Comparison of ENCODE assay signal across 20 mouse cellular contexts in the genomic region with DNA sequence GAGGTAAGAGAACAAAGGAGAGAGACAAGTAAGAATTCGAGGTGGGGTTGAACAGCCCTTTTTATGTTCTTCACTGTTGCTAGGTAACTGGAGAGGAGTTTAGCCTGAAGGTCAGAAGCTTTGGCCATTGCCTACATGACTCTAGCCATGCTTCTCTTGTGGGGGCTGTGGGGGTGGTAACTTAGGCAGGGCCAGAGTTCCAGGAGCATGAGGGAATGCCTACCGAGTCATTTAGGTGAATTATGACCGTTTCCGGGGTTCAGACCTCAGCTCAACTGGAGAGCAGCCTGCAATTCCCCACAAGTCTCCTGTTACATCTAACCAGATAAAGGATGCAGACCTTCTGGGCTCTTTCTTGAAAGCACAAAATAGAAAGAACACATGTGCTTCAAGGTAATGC.
DNase-seq lines count a peak whose midpoint lies in the region; ATAC-seq and TF ChIP-seq lines count a peak whose summit lies in the region.
"Had no signal": no experiment of that assay in that cellular context is flagged by ENCODE, and none has a peak within 500 bp of the region (broad histone marks: within the 10 kb centered on the region; RNA-seq: fewer than 3 reads in every experiment).

No protein-coding gene starts in this region.

- no peaks in the 10 kb centered on the region for H3K27me3 ChIP-seq in heart, embryonic 10.5 days (ENCODE audit: insufficient read depth, poor library complexity, severe bottlenecking)
- no peaks in the 10 kb centered on the region for H3K27me3 ChIP-seq in kidney, postnatal 0 days (ENCODE audit: insufficient read depth, low read length)
- H3K27me3 ChIP-seq: embryonic facial prominence, embryonic 13.5 days; forebrain, embryonic 12.5 days; heart, embryonic 13.5 days; hindbrain, embryonic 15.5 days; Patski had no signal

- TF ChIP-seq CTCF in kidney, postnatal 0 days (IDR thresholded peaks at IDR 0.05; ENCODE audit: low read depth) = no peak

- H3K4me2 ChIP-seq in kidney, postnatal 0 days (ENCODE audit: low read length) = no peak overlapping the region
- H3K4me2 ChIP-seq: embryonic facial prominence, embryonic 13.5 days; forebrain, embryonic 12.5 days; heart, embryonic 13.5 days; hindbrain, embryonic 15.5 days had no signal

- H3K9me3 ChIP-seq in heart, embryonic 10.5 days = no peaks in the 10 kb centered on the region
- no peaks in the 10 kb centered on the region for H3K9me3 ChIP-seq in kidney, postnatal 0 days (replicated peaks; ENCODE audit: low read length)
- H3K9me3 ChIP-seq: embryonic facial prominence, embryonic 13.5 days; forebrain, embryonic 12.5 days; heart, embryonic 13.5 days; hindbrain, embryonic 15.5 days had no signal

- ATAC-seq in kidney, postnatal 0 days (replicated peaks; ENCODE audit: low FRiP score, low read depth) = no peak
- ATAC-seq: forebrain, embryonic 16.5 days; Patski had no signal

- WGBS in heart, embryonic 10.5 days = 77% methylated on average over 4 of the region's 4 CpGs
- 7% methylated on average over 4 of the region's 4 CpGs for WGBS in kidney, postnatal 0 days

- H3K4me3 ChIP-seq in heart, embryonic 10.5 days = no peak overlapping the region
- no peak overlapping the region for H3K4me3 ChIP-seq in kidney, postnatal 0 days (replicated peaks; ENCODE audit: low read depth, low read length)
- H3K4me3 ChIP-seq: embryonic facial prominence, embryonic 13.5 days; forebrain, embryonic 12.5 days; heart, embryonic 13.5 days; hindbrain, embryonic 15.5 days had no signal

- no peak overlapping the region for H3K27ac ChIP-seq in heart, embryonic 10.5 days
- H3K27ac ChIP-seq in kidney, postnatal 0 days = no peak overlapping the region
- H3K27ac ChIP-seq: embryonic facial prominence, embryonic 13.5 days; forebrain, embryonic 12.5 days; heart, embryonic 13.5 days; hindbrain, embryonic 15.5 days had no signal

- DNase-seq in heart, adult 11 months = peak; percentile 55
- no peak for DNase-seq in heart, embryonic 10.5 days (ENCODE audit: low spot score)
- peak; percentile 63 for DNase-seq in kidney, postnatal 0 days (ENCODE audit: low spot score)
- DNase-seq in kidney, adult 8-10 months = no peak
- peak; percentile 23 for DNase-seq in R1 (ENCODE audit: low read depth, low spot score)
- no peak for DNase-seq in left cerebral cortex, adult 9 months (ENCODE audit: low spot score in 2 of 2)
- no peak for DNase-seq in lung, postnatal 4 days
- DNase-seq: adrenal gland, adult 2 months; adrenal gland, postnatal 25 days; cerebellum, adult 18-20 months; cerebellum, adult 9-11 months; cerebellum, postnatal 36 days; gastrocnemius, postnatal 10 days; heart, postnatal 36 days had no signal

- H3K36me3 ChIP-seq in heart, embryonic 10.5 days = no peaks in the 10 kb centered on the region
- no peaks in the 10 kb centered on the region for H3K36me3 ChIP-seq in kidney, postnatal 0 days (ENCODE audit: insufficient read depth, low read length)
- H3K36me3 ChIP-seq: embryonic facial prominence, embryonic 13.5 days; forebrain, embryonic 12.5 days; heart, embryonic 13.5 days; hindbrain, embryonic 15.5 days had no signal

- H3K4me1 ChIP-seq in heart, embryonic 10.5 days = no peaks in the 10 kb centered on the region
- H3K4me1 ChIP-seq in kidney, postnatal 0 days (replicated peaks; ENCODE audit: insufficient read depth, low read length) = no peaks in the 10 kb centered on the region
- H3K4me1 ChIP-seq: embryonic facial prominence, embryonic 13.5 days; forebrain, embryonic 12.5 days; heart, embryonic 13.5 days; hindbrain, embryonic 15.5 days had no signal

- H3K9ac ChIP-seq in kidney, postnatal 0 days (ENCODE audit: low read depth, low read length) = no peak overlapping the region
- H3K9ac ChIP-seq: embryonic facial prominence, embryonic 13.5 days; forebrain, embryonic 12.5 days; heart, embryonic 13.5 days; hindbrain, embryonic 15.5 days had no signal

Comparison
In these comparisons a context has a peak if more than half of its experiments do, and no peak if none do; other contexts are left out.
1. DNase-seq: peak in heart, adult 11 months (single experiment), kidney, postnatal 0 days (single experiment) and R1 (single experiment); none in heart, embryonic 10.5 days (single experiment), kidney, adult 8-10 months (0 of 2), left cerebral cortex, adult 9 months (0 of 2) and lung, postnatal 4 days (0 of 2).